Mouse (Mus musculus): ENCODE measurements around the gene Nckap5. TPM values are rescaled to one million over a fixed set of nuclear protein-coding genes. Genes with fewer than 3 reads are reported as not detected.

Gene Nckap5
- total RNA-seq, 2 experiments from 2014 or later = 1.5 to 1.7 TPM

- no peak for DNase-seq
- intact Hi-C loops (cut with DNase I; ENCODE audit: low total_unique reads) = no loop called here
Measured at GRCm38 (mm10) chr1:126504717-126505116, 325.9 kb downstream of the Nckap5 start.

GRCm38 (mm10) chr1:126502741-126503140, 327.9 kb downstream of the Nckap5 start:
- no peak for DNase-seq
- intact Hi-C loops (cut with DNase I; ENCODE audit: low total_unique reads) = no loop called here

- intact Hi-C loops (cut with DNase I; ENCODE audit: low total_unique reads) = no loop called here
- DNase-seq = no peak
Measured at GRCm38 (mm10) chr1:126496722-126497121, 333.9 kb downstream of the Nckap5 start.

- intact Hi-C loops (cut with DNase I; ENCODE audit: low total_unique reads) = no loop called here
- DNase-seq = peak; percentile 22
Measured at GRCm38 (mm10) chr1:126492206-126493071, 338.2 kb downstream of the Nckap5 start.

GRCm38 (mm10) chr1:126491412-126491811, 339.2 kb downstream of the Nckap5 start:
- intact Hi-C loops (cut with DNase I; ENCODE audit: low total_unique reads) = no loop called here
- DNase-seq = no peak

- DNase-seq = no peak
- intact Hi-C loops (cut with DNase I; ENCODE audit: low total_unique reads) = no loop called here
Measured at GRCm38 (mm10) chr1:126490256-126490655, 340.3 kb downstream of the Nckap5 start.

GRCm38 (mm10) chr1:126484664-126485087, 345.9 kb downstream of the Nckap5 start:
- intact Hi-C loops (cut with DNase I; ENCODE audit: low total_unique reads) = no loop called here
- DNase-seq = peak; percentile 75

- DNase-seq = no peak
- intact Hi-C loops (cut with DNase I; ENCODE audit: low total_unique reads) = no loop called here
Measured at GRCm38 (mm10) chr1:126483665-126484064, 346.9 kb downstream of the Nckap5 start.

GRCm38 (mm10) chr1:126481459-126482228, 349.0 kb downstream of the Nckap5 start:
- intact Hi-C loops (cut with DNase I; ENCODE audit: low total_unique reads) = no loop called here
- no peak for DNase-seq

GRCm38 (mm10) chr1:126473044-126473443, 357.6 kb downstream of the Nckap5 start:
- intact Hi-C loops (cut with DNase I; ENCODE audit: low total_unique reads) = no loop called here
- no peak for DNase-seq

GRCm38 (mm10) chr1:126471419-126471818, 359.2 kb downstream of the Nckap5 start:
- no peak for DNase-seq
- intact Hi-C loops (cut with DNase I; ENCODE audit: low total_unique reads) = no loop called here

GRCm38 (mm10) chr1:126470883-126471282, 359.7 kb downstream of the Nckap5 start:
- no peak for DNase-seq
- intact Hi-C loops (cut with DNase I; ENCODE audit: low total_unique reads) = no loop called here

GRCm38 (mm10) chr1:126469818-126470544, 360.6 kb downstream of the Nckap5 start:
- intact Hi-C loops (cut with DNase I; ENCODE audit: low total_unique reads) = no loop called here
- DNase-seq = no peak

- intact Hi-C loops (cut with DNase I; ENCODE audit: low total_unique reads) = no loop called here
- DNase-seq = no peak
Measured at GRCm38 (mm10) chr1:126461527-126462354, 368.9 kb downstream of the Nckap5 start.

GRCm38 (mm10) chr1:126457739-126458138, 372.9 kb downstream of the Nckap5 start:
- intact Hi-C loops (cut with DNase I; ENCODE audit: low total_unique reads) = no loop called here
- DNase-seq = no peak

GRCm38 (mm10) chr1:126454504-126455173, 376.0 kb downstream of the Nckap5 start:
- DNase-seq = no peak
- intact Hi-C loops (cut with DNase I; ENCODE audit: low total_unique reads) = no loop called here

- intact Hi-C loops (cut with DNase I; ENCODE audit: low total_unique reads) = no loop called here
Measured at GRCm38 (mm10) chr1:126451472-126451871, 379.1 kb downstream of the Nckap5 start.

GRCm38 (mm10) chr1:126449424-126449823, 381.2 kb downstream of the Nckap5 start:
- intact Hi-C loops (cut with DNase I; ENCODE audit: low total_unique reads) = no loop called here
- DNase-seq = no peak

More at GRCm38 (mm10) chr1:126451472-126451871, 379.1 kb downstream of the Nckap5 start:
- DNase-seq = no peak

- intact Hi-C loops (cut with DNase I; ENCODE audit: low total_unique reads) = no loop called here
- DNase-seq = no peak
Measured at GRCm38 (mm10) chr1:126443890-126444289, 386.7 kb downstream of the Nckap5 start.

Measured in gastrocnemius, postnatal 14 days (tissue).